Mouse (Mus musculus) bone marrow macrophage, adult 2 months (primary cell): ENCODE results near the gene Cryga.

ENCODE experiments used
- CTCF ChIP-seq: IDR thresholded peaks from 2 replicates; pipeline ENCODE4 v1.5.1; 2012; ENCODE audit warnings: low read depth, mild to moderate bottlenecking, low read length, moderate library complexity
- POLR2A ChIP-seq: IDR thresholded peaks from 2 replicates; pipeline ENCODE4 v1.6.1; 2012; ENCODE audit warnings: mild to moderate bottlenecking, low read depth, low read length, borderline replicate concordance

DNA sequence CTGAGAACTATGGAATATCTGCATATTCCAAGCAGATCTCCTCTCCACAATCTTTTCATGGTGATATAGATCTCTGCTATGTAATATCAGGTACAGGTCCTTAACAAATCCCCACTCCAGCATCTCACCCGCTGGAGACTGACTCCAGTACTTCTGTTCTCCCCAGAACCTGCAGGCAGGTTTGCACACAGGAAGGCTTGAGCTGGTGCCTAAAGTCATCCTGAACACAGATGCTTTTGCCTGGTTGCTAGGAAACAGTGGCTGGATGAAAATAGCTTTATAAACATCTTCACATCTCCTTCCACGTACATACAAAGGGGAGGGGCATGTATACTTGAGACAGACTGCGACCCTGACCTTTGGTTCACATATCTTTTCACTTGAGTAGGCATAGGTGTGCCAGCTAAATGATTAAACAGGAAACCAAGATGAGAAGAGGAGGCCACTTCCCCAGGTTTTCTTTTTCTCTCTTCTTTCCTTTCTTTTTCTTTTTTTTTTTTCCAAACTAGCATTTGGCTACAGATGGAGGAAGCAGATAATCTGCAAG, 26.5 kb upstream of the Cryga start:
- no peak for TF ChIP-seq CTCF
- TF ChIP-seq POLR2A, result no peak
